Mouse (Mus musculus) v-Abl transformed pro-B cells (cell line): Measurements from ENCODE around the gene Slc38a6.

Experiments used
- in situ Hi-C, 2 experiments: fragments of 400-800 bp; cut with MboI; formaldehyde crosslinking; loops; one replicate each; pipeline ENCODE4 v1.15.1; 2025; ENCODE audit not compliant: unreplicated experiment in 2 of 2

The Slc38a6 gene

DNA sequence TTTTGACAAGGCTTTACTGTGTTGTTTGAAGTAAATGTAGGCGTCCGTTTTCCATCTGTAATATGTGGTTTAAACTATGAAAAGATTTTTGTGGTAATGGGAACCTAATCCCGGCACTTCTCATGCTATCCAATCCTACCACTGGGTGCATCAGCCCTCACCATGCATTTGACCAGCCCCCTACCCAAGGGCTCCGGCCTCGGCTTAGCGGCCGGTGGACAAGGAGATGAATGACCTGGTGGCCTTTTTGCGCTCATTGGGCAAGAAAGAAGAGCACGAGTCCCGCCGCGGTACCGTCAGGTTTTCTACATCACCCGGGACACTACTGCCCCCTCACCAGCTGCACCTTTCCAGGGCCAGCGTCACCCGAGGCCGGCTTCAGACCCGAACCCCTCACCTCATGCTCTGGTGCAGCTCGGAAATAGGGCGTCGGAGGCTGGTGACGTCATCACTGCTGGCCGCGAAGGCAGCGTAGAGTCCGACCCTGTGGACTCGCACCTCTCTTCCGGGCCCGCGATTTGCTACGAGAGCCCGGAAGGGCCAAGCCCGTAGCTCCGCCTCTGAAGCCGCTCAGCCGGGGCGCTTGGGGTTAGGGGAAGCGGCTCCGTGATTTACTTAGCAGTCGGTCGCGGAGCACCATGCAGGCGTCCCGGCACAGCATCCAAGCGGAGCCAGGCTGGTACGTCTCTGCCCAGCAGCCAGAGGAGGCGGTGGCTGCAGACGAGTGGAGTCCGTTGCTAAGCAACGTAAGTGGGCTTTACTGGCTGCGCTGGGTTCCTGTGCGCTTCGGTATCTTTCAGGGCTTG is at the start of gene Slc38a6, which contains the start of gene Trmt5:
Gene Slc38a6 (plus strand): TSS at position 493 of the 806 bp plus-strand sequence.
Gene Trmt5 (minus strand): TSS at position 424 of the 806 bp plus-strand sequence.
- in situ Hi-C loops = loop anchor here (5.0 to 10.0 kb wide), 2 partner anchors 162 to 164 kb away; partner anchors contain the start of gene Mnat1 (in 2 of the 2)

DNA sequence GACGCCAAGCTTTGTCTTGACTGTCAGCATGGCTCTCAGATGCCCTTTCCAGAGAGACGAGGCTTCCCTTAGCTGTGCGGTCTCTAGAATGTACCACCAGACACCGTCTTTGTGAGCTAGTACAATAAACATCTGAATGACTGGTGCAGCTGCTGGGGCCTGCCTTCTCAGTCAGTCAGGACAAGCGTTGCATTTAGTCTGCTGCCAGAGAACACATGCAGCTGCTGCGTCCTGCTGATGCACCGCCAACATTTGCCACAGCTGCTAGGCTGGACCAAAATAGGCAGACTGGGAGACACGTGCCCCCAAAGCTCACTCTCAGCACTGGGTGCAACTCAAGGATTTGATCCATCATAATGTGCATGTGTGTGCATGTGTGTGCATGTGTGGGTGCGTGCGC is 44.6 kb upstream of the Slc38a6 start:
- in situ Hi-C loops = no loop called here

DNA sequence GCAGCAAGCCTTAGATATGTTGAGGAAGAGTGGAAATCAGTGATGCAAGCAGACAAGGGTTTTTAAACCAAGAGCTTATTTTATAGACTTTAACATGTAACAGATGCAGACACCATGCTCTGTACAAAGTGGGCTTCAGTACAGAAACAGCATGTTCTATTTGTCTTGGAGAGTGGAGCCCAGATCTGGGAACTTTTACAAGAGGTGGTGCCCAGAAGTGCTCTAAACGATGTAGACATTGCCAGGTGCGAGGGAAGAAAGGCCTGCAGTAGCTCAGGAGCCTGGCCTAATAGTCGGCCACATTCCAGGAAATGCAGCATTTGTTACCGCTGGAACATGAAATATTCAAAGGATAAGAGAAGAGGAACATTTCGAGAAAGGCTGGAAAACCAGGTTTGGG is 40.9 kb upstream of the Slc38a6 start:
- in situ Hi-C loops = no loop called here

- in situ Hi-C loops = no loop called here
Observed at GRCm38 (mm10) chr12:73255006-73255405, 31.6 kb upstream of the Slc38a6 start.

DNA sequence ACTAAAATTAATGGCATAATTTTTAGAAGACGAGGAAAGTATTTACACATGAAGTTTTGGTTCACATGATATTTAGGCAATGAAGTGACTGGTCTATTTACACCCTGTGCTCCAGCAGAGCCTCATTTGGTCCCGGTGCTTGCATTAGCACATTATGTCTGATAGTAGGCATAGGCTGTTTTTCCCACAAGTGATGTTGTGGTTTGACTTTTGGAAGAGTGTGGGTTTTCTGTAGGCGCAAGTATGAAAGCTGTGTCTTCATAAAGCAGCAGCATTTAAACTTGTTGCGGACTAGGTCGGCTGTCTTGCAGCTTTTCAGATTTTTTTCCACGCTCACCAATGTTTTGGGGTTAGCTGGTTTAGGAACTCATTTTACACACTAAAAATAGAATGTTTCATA is 27.3 kb upstream of the Slc38a6 start:
- in situ Hi-C loops = no loop called here

GRCm38 (mm10) chr12:73260339-73260738 is 26.2 kb upstream of the Slc38a6 start:
- in situ Hi-C loops = no loop called here

DNA sequence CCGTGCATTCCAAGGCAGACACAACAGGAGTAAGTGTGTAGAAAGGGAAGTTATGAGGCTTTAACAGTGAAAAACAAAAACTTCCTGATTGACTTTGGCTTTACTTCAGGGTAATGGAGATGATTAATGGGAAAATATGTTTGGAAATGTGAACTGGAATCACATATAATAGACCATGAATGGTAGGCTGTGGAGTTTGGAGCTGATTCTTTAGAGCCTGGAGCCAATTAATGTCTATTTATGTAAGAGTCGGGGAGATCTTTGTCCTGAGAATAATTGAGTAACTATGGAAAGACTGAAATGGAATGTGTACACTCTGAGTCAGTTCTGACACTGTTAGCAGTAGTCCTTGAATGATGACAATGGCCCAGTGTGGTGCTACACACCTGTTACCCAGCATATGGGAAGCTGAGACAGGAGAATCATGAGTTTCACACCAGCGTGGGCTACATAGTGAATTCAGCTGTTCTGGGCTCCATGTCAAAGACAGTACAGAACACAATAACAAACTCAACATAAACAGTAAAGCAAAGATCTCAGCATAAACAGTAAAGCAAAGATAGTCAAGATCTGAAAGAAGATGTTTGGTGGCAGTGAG is 21.1 kb upstream of the Slc38a6 start:
- in situ Hi-C loops = no loop called here

- in situ Hi-C loops = no loop called here
Observed at GRCm38 (mm10) chr12:73266597-73266996, 20.0 kb upstream of the Slc38a6 start.

GRCm38 (mm10) chr12:73268497-73268896 is 18.1 kb upstream of the Slc38a6 start:
- in situ Hi-C loops = no loop called here

GRCm38 (mm10) chr12:73269531-73269930 is 17.0 kb upstream of the Slc38a6 start:
- in situ Hi-C loops = no loop called here

GRCm38 (mm10) chr12:73269933-73270332 is 16.6 kb upstream of the Slc38a6 start:
- in situ Hi-C loops = no loop called here

GRCm38 (mm10) chr12:73274921-73275320 is 11.7 kb upstream of the Slc38a6 start:
- in situ Hi-C loops = no loop called here

DNA sequence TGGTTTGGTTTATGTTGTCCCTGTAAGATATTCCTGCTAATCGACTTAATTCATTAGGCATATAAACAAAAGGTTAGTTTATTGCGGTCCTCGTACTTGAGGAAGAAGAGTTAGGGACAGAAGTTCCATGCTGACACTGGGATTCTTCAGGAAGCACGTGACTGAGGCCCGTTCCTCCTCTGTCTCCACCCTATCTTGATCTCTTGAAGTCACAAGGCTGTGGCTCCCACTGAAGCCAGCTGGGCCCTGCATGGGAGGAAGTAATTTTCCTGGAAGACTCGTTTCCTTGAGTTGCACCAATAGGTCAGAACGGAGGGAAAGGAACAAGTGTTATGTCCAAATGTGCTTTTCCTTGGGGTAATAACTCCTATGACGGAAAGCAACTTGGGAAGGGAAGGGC is 1.0 kb downstream of the Slc38a6 start:
- in situ Hi-C loops = loop anchor here (5.0 to 10.0 kb wide), 2 partner anchors 163 to 165 kb away; partner anchors contain the start of gene Mnat1 (in 2 of the 2)

- in situ Hi-C loops = loop anchor here (5.0 to 10.0 kb wide), 2 partner anchors 164 to 166 kb away; partner anchors contain the start of gene Mnat1 (in 2 of the 2)
Observed at GRCm38 (mm10) chr12:73288626-73289025, 2.0 kb downstream of the Slc38a6 start.

GRCm38 (mm10) chr12:73294884-73295283 is 8.3 kb downstream of the Slc38a6 start:
- in situ Hi-C loops = no loop called here

- in situ Hi-C loops = no loop called here
Observed at GRCm38 (mm10) chr12:73295505-73296140, 9.0 kb downstream of the Slc38a6 start.

DNA sequence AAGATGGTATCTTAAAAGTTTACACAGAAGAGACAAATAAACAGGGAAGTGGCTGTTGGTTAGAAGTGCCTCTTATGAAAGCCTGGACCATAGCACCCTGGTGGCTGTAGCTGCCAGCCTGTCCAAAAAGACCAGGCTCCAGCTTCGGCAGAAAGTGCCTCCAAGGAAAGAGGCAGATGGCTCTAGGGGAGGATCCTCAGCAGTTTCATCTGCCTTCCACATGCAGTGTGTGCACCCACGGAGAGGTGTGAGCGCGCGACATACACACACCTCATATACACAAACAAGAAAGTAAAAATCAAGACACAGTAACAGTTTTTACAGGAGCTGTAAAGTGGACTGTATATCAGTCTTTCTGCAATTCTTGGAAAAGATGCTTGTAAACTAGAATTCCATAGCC is 12.0 kb downstream of the Slc38a6 start:
- in situ Hi-C loops = no loop called here

- in situ Hi-C loops = no loop called here
Observed at GRCm38 (mm10) chr12:73300531-73300930, 14.0 kb downstream of the Slc38a6 start.

DNA sequence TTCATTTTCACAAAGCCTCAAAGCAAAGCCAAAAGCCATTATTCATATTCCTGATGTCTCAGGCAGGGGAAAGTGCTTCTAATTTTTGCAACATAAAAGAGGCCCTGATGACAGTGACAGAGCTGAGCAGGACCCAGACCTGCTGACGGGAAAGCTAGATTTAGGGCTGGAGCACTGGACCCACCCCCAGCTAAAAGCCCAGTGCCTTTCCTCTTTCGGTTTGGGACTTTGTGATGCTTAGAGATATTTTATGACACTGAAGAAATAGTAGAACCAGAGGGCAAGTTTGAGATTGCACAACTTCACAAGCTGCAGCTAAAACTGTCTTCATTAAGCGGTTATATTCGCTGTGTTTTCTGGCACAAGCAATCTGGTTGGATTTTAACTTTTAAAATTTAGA is 18.1 kb downstream of the Slc38a6 start:
- in situ Hi-C loops = no loop called here

- in situ Hi-C loops = no loop called here
Observed at GRCm38 (mm10) chr12:73307750-73308149, 21.2 kb downstream of the Slc38a6 start.

- in situ Hi-C loops = no loop called here
Observed at GRCm38 (mm10) chr12:73308711-73309110, 22.1 kb downstream of the Slc38a6 start.
